Mouse (Mus musculus) A20 (cell line): ENCODE measurements around the gene Rnf215.
A peak's percentile ranks its signal among the peaks of the same experiment; 100 is the strongest.
"Not testable (repeated sequence)": the region's sequence is repeated elsewhere in the genome, so short reads cannot be mapped to it uniquely, and the experiment has no call there.

ENCODE experiments used
- DNase-seq: peaks from one replicate; pipeline ENCODE4 v3.0.0-alpha.2; 2011; ENCODE audit warnings: low read depth, low spot score

Gene Rnf215

GRCm38 (mm10) chr11:4113496-4113895 lies 21.5 kb upstream of the Rnf215 start:
- DNase-seq = no peak

DNA sequence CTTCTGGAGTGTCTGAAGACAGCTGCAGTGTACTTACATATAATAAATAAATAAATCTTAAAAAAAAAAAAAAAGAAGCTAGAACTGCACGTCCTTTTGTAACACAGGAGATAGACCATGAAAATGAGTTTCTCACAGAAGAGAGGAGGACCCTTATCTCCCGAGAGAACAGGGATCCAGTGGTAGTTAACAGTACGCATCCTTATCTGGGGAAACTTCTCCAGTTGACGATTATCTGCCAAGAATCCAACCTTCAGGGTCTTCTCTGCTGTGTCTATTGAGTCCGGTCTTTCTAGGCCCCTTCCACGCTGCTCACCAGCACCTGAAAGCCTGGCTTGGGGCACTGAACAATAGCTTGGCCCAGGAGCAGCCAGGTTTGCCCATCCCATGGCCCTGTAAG lies 21.0 kb upstream of the Rnf215 start:
- no peak for DNase-seq

DNA sequence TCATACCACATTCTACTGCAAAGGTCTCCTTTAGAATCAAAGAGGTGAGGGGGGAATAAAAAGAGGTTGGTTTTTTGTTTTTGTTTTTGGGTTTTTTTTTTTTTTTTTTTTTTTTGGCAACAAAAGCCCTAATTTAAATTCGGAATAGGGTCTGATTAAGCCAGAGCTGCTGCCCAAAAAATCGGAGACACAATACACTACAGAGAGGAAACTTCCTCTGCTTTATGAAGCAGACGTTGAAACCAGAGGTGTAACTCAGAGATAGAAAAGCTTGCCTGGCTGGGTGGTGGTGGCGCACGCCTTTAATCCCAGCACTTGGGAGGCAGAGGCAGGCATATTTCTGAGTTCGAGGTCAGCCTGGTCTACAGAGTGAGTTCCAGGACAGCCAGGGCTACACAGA lies 20.5 kb upstream of the Rnf215 start:
- not testable (repeated sequence) for DNase-seq

DNA sequence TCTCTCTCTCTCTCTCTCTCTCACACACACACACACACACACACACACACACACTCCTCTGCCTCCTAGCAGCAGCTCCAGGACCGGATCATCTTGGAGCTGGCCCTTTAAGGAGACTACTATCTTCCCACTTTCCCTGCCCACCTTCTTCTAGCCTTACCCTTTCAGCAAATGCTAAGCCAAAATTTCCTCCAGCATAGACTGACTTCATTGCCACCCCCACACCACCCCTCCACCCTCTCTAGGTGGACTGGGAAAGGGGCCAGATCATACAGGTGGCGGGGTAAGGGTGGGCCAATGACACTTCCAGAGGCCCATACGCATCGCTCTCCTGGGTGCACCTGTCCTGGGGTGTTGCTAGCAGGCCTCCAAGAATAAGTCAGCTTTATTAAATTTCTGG lies 19.6 kb upstream of the Rnf215 start:
- DNase-seq = no peak

GRCm38 (mm10) chr11:4116458-4117141 lies 18.4 kb upstream of the Rnf215 start:
- no peak for DNase-seq

- DNase-seq = no peak
Measured at GRCm38 (mm10) chr11:4117372-4118071, 17.5 kb upstream of the Rnf215 start.

DNA sequence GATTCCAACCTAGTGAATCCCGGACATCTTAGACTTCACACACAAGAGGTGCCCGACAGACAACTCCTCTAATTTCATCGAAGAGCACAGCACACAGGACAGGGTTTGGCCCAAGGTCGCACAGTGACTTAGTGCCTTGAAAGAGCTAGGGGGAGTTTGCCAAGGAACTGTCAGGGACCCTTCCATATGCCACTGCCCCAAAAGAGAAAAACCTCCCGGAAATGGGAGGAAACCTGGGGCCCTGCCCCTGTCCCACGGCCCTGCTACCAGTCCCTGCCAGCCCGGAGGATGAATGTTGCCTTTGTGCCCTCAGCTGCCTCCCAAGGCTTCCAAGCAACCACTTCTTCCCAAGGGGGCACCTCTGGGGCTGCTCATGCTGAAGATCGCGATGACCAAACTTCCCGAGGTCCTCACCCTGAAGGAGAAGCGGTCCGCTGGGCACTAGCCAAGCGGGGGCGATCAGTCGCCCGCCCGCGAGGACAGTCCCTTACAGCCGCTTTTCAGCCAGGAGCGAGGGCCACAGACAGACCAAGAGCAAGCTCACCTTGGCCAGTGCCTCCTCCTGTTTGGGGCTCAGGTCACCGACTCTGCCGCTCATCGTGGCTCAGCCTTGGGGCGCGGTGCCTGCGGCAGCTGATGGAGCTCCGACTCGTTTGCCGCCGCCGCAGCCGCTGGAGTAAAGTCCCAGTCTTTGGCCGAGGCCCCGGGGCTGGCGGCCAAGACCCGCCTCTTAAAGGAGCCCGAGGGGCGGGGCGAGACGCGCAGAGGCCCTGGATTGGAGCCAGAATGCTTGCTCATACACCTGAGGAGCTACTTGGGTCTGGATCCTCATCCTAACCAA lies 16.7 kb upstream of the Rnf215 start:
- peak; percentile 25 for DNase-seq

GRCm38 (mm10) chr11:4119635-4120034 lies 15.4 kb upstream of the Rnf215 start:
- no peak for DNase-seq

GRCm38 (mm10) chr11:4121691-4122090 lies 13.3 kb upstream of the Rnf215 start:
- no peak for DNase-seq

GRCm38 (mm10) chr11:4122226-4122625 lies 12.8 kb upstream of the Rnf215 start:
- no peak for DNase-seq

- peak; percentile 89 for DNase-seq
Measured at GRCm38 (mm10) chr11:4122742-4123579, 12.0 kb upstream of the Rnf215 start, which contains the start of gene Sec14l2. Sec14l2 (minus strand) TSS chr11:4123415.

DNA sequence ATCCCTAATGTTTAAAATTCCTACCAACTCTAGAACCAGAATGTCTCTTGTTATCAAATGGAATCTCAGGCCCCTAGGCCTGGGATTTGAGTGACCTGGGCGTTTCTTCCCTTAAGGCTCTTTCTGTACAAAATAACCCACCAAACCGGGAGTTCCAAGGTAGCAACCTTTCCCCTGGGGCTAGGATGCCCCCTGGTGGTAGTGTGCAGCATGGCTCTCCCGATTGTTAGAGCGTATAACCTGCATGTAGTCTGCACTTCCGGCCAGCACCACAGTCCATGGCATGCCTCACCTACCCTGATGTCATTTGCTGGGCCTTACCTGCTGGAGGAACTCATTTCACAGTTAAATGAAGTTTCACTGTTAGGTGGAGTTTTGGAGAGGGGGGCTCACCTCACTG lies 11.1 kb upstream of the Rnf215 start:
- DNase-seq = peak; percentile 87

GRCm38 (mm10) chr11:4127059-4127458 lies 7.9 kb upstream of the Rnf215 start:
- no peak for DNase-seq

DNA sequence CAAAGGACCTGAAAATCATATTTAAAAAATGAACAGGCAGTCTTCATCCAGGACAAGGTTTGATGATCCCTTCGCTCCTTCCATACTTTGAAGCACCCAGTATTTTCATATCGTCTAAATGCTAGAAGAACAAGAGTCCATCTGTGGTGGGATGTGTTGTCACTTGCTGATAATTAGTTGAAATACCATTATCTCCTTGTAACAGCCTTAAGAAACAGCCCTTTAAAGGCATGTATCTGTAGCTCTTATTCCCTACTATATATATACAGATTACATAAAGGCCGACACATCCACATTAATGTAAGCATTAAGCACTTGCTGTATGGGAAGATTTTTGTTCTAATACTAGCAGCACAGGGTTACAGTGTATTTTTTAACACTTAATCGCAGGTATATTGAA lies 6.5 kb upstream of the Rnf215 start:
- DNase-seq = not testable (repeated sequence)

- peak; percentile 56 for DNase-seq
Measured at GRCm38 (mm10) chr11:4133450-4133849, 1.6 kb upstream of the Rnf215 start.

- DNase-seq = no peak
Measured at GRCm38 (mm10) chr11:4134400-4134799, 602 bp upstream of the Rnf215 start.

GRCm38 (mm10) chr11:4138964-4139363 lies 4.0 kb downstream of the Rnf215 start:
- peak; percentile 60 for DNase-seq

DNA sequence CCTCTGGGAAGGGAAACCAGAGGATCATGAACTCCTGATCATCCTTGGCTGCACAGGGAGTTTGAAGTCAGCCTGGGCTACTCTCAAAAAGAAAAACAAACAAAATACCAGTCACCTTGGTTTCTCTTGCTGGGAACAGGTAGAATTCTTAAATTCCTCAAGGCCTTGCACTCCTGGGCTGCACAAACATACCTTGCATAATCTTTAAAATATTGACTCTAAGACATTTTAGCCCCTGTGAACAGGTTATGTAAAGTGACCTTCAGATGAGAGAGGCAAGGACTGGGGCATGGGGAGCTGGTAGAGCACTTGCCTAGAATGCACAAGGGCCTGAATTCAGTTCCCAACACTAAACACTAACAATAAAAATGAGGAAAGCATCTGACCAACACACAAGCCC lies 6.5 kb downstream of the Rnf215 start:
- DNase-seq = no peak

DNA sequence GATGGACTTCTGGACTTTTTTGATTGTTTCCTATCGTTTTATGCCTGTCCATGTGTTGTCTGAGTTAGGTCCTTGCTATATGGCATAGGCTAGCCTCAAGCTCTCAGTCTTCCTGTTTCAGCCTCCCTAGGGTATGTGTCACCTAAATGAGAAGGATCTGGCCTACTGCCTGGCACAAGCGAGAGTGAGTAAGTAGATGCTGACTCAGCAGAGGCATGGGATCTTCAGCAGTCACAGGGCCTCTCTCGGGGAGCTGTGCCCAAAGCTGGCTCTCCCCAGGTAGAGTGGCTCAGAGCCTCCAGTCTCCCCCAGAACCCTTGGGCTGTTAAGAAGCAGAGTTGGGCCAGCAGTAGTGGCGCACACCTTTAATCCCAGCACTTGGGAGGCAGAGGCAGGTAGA lies 7.3 kb downstream of the Rnf215 start:
- DNase-seq = no peak

- DNase-seq = no peak
Measured at GRCm38 (mm10) chr11:4143281-4144062, 8.5 kb downstream of the Rnf215 start.

- no peak for DNase-seq
Measured at GRCm38 (mm10) chr11:4146381-4146780, 11.4 kb downstream of the Rnf215 start.
